Mouse (Mus musculus) cerebellum, adult 9-11 months (tissue): ENCODE results near the gene Fbxw11.
"Not testable (repeated sequence)": the region's sequence is repeated elsewhere in the genome, so short reads cannot be mapped to it uniquely, and the experiment has no call there.

ENCODE experiments used
- DNase-seq: peaks from one replicate; pipeline ENCODE4 v3.0.0; 2022

Fbxw11 gene

GRCm38 (mm10) chr11:32677811-32678210 is 35.3 kb downstream of the Fbxw11 start:
- no peak for DNase-seq

DNA sequence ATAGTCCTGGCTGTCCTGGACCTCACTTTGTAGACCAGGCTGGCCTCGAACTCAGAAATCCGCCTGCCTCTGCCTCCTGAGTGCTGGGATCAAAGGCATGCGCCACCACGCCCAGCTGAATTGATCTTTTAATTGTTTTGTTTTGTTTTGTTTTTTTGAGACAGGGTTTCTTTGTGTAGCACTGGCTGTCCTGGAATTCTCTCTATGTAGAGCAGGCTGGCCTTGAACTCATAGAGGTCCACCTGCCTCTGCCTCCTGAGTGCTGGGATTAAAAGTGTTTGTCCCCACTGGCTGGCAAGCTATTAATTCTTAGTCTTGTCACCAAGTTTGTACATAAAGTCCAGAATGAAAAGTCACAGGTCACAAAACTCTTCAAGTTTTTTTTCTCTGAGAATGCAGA is 36.6 kb downstream of the Fbxw11 start:
- not testable (repeated sequence) for DNase-seq

DNA sequence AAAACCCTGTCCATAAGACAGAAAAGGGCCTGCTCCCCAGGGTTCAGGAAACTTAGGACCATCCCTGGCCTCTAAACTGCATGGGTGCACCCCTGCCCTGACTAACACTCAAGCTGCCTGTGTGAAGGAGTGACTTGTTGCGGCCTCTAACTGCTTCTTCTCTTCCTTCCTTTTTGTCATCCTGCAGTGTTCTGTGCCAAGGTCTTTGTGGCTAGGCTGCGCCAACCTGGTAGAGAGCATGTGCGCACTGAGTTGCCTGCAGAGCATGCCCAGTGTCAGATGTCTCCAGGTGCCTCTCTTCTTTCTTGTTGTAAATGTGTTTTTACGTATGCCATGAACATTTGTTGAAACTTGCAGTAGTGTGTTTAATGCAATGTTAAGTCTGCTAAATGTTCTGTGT is 37.5 kb downstream of the Fbxw11 start:
- peak; percentile 81 for DNase-seq

DNA sequence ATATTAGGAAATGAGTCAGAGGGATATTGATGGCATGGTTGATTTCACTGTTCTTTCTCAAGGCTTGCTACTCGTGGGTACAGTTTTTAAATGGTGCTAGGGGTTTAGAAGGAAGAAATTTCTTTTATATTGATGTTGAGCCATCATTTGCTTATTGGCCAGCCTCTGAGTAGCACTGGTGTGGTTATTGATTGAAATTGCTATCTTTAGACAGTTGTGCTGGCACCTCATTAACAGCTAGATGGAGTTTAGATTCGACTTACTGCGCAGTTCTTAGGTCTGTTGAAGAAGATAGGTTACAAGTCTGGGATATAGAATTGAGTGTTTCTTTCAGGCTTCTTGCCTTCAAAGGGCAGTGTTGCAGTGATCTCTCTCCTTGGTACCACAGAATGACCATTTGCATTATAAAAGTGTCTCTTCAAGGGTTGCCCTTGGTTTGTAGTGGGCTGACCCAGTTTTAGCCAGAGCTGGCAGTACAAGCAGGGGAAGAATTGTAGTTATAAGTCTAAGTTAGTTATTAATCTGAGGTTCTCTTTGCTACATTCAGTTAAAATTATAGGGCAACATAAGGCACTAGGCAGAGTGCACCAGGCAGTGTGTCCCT is 38.8 kb downstream of the Fbxw11 start:
- DNase-seq: no peak

GRCm38 (mm10) chr11:32682335-32683102 is 40.0 kb downstream of the Fbxw11 start:
- no peak for DNase-seq

GRCm38 (mm10) chr11:32684690-32685254 is 42.2 kb downstream of the Fbxw11 start:
- DNase-seq: no peak

DNA sequence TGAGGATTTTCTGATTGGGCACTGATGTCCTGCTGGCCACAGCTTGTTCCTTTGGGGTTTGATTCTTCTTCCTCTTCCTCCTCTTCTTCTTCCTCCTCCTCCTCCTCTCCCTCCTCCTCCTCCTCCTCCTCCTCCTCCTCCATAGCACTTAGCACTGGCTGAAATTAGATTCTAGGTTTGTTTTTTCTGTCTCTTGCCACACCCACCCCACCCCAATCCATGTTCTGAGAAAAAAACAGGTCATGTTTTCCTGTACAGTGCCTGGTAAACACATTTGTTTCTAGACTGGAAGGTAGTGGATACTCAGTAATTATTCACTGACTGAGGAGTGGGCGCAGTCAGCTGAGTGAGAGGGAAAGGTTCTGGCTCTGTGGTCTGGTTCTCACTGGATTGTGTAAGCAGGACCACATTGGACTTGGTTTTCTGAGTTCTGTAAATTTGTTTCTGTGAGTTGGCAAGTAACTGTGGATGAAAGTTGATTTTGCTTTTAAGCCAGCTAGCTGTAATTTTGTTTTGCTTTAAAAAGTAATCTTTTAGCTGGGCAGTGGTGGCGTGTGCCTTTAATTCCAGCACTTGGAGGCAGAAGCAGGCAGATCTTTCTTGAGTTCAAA is 45.8 kb downstream of the Fbxw11 start:
- DNase-seq: no peak

GRCm38 (mm10) chr11:32689510-32689909 is 47.0 kb downstream of the Fbxw11 start:
- peak; percentile 64 for DNase-seq

GRCm38 (mm10) chr11:32692834-32693233 is 50.3 kb downstream of the Fbxw11 start:
- DNase-seq: no peak

DNA sequence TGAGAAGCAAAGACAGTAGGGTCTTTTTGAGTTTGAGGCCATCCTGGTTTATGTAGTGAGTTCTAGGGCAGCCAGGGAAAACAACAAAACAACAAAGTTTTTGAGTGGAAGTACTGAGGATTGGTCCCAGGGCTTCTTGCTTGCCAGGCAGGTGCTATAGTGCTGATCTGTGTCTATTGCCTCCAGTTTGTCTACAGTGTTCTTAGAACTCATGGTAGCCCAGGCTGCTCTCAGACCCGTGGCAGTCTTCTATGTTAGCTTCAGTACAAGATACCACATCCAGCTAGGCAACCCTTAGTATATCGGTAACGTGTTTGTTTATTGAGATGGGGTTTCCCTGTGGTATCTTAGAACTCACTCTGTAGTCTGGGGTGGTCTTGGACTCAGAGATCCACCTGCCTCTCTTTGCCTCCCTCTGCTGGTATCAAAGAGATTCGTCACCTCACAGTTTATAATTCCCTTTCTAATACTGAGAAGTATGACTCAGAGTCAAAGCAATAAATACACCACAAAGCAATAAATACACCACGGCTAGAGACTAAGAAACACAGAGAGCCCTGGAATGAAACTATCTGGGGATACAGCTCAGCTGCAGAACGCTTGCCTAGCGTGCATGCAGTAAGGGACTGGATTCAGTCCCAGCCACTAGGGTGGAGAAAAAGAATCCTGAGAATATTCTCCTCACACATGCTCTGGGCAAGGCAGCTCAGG is 51.1 kb downstream of the Fbxw11 start:
- no peak for DNase-seq

DNA sequence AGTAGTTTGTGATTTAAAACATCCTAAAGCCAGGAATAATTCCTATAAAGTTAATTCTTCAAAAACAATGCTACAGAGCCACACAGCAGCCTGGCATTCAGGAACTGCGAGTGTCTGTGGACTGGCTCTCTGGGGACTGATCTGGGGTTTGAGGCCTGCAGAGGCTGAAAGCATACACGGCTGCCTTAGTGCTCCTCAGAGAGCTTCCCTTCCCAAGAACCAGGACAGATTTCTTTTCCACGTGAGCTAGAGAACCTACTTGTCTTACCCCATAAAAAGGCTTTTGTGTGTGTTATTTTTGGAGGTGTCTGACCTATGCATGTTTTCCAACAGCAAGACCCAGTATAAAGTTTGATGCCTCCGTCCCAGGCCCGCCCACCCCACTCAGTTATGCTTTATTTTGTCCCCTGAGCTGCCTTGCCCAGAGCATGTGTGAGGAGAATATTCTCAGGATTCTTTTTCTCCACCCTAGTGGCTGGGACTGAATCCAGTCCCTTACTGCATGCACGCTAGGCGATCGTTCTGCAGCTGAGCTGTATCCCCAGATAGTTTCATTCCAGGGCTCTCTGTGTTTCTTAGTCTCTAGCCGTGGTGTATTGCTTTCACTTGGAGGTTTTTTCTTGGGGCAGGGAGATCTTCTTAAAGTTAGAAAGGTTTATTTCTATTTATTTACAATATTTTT is 51.9 kb downstream of the Fbxw11 start:
- DNase-seq: not testable (repeated sequence)

DNA sequence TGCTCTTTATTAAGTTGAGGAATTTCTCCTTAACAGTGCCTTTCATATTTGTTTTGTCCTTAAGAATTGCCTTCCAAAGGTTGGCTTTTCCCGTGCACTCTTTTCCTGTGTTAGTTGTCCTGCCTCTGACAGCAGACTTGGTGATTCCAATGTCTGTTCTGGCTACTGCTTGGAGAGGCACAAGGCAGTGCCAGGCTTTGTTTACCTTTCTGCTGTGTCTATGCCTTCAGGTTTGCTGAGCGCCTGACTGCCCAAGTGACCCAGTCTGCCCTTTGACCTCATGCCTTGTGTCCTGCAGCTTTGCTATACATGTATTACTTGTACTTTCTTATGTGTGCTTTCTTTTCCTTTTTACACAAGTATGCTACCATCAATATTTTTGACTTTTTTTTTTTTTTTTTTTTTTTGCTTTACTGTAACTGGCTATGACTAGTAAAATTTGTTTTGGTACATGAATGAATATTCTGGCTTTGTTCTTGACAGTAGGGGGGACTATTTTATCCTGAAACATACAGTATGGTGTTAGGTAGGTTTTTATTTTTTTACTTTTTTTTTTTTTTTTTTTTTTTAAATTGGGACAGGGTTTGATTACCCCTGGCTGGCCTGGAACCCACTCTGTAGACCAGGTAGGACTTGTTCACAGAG is 54.0 kb downstream of the Fbxw11 start:
- no peak for DNase-seq

DNA sequence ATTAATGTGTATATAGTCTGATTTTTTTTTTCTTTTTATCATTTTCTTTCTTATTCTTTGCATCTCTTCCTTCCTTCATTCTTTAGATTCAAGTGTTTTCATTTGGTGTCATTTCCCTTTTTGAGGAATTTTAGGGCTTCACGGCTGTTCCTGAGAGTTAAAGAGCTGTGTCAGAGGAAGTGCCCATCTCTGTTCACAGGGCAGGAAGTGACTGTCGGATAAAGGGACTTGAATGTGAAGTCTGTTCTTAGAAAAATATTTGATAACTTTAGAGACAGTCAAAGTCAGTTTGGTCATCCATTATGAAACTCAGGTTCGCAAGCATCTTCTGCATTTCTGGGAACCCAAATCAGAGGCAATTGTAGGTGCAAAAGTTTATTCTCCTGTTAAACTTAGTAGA is 55.2 kb downstream of the Fbxw11 start:
- DNase-seq: no peak

DNA sequence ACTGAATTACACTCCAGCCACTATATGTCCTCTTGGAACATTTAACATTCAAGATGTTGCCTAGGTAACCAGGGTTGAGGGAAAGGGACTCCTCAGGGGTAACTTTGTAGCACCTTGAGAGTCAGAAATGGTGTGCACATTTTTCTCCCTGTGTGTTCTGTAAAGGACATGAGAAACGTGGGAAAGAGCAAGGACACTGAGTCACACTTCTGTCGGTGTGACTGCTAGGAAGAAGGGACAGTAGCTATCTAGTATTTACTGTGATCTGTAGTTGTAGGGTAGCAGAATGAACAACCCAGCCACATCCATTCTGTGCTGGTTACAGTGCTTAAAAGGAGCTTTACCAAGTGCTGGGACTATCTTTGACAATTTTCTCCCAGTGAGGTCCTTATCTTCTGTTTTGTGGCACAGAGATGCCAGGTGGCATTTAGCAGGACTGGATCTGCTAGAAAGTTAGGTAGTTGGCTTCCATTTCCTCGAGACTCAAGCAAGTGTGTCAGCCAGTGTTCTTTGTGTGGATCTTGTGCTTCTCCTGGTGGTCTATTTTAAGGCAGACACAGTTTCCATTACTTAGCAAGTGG is 57.5 kb downstream of the Fbxw11 start:
- DNase-seq: no peak

DNA sequence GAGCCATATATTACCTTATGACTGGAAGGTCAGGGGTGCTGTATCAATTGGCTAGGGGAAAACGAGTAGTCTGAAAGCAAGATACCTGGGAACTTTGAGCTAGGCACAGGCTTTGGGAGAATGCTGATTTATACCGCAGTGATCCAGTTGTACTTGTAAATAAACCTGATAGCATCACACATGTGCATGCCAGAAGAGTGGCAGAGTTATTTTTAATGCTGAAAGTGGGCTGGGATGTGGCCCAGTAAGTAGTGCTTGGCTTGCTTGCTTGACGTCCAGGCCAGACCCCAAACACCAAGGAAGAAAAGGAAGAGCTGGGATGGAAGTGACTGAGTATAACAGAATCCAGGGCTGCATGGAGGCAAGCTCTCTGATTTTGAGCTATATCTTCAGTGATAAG is 59.0 kb downstream of the Fbxw11 start:
- DNase-seq: no peak

DNA sequence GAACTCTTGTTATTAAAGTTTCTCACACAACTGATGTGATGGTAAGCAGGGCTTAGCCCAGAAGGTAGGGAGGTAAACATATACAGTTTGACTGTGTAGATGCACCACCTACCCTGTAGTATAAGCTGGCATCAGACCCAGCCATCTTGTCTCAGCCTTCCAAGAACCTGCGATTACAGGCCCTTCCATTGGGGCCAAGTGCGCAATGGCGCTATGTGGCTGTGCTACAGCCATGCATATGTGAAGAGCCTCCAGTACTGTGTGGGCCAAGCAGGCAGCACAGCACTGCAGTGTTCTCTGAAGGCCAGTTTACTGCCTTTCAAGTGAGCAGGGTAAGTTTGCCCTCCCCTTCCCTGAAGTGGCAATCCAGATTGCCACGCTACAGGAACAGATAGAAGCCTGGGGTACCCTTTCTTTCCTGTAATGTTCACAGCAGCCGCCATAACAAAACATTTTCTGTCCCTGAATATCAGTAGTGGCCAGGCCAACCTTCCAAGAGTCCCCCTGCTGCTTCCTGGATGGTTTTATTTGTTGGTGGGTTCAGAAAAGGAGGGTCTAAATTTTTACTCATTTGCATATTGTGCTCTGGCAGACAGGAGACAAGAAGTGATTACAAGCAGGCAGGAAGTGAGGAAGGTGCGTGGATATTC is 61.8 kb downstream of the Fbxw11 start:
- DNase-seq: no peak

DNA sequence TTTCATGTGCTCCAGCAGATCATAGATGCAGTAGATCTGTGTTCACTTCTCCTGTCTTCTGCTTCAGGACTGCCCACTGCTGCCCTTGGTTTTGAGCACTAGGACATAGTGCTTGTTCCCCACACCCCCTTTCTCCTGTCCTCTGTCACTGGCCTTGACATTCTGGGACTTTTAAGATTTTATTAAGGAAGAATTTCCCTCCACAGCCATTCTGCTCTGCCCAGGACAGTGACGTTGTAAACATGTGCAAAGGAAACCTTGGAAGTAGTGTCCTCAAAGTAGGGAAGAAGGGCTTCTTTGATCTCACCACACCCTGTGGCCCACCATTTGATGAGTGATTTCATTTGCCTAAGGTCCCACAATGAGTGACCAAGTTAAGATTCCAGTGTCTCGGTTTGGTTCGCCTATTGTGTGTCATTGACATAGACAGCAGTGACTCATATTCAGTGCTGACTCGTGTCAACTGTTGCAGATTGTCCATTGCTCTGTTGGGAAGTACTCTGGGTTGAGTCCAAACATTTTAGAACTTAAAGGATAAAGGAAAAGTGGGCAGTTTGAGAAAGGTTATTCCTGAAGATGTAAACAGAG is 64.0 kb downstream of the Fbxw11 start:
- DNase-seq: no peak

DNA sequence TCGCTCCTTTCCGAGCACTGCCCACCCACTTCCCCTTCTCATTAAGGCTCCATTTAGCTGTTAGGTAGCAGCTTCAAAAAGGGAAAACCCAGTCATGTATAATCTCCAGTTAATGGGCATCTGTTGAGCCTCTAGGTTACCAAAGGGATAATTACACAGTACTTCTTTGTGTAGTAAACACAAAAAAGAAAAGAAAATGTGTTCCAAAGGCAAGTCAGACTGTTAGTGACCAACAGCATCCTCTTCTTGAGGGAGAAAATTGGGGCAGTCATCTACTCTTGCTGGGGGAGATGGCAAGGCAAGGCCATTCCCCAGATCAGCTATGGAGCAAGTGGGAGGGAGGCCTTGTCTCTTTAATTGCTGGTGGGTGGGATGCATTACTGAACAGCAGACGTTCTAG is 65.0 kb downstream of the Fbxw11 start:
- DNase-seq: no peak

DNA sequence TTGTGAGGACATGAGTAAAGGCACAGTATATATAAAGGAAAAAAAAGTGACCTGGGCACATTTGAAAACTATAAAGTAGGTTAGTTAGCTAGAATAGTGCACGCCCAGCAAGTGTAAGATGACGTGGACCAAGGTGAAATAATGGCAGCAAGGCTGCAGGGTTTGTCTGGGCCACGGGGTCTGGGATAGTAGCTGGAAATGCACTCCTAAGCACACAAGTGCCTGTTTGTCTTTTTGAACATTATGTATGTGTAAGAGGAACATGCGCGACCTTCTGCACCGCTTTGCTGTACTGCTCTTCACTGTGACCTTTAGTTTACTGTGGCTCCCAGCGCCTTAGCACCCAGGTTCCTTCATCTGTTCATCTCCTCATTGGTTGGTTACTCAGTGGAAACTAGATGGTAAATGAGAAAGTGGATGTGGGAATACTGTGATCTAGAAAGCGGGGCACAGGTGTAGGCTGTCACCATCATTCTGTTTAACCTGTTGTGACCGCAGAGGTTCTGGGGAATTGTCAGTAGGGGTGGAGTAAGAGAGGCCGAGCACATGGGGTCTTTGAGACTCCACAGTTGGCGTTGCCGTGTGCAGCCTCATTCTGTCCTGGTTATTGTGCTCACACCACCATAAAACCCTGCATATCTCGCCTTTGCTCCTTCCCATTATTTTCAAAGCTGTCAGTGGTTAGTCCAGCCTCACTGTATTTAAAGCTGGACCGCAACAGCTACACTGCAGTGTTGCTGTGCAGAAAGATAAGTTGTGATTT is 66.4 kb downstream of the Fbxw11 start:
- DNase-seq: no peak

- DNase-seq: peak; percentile 72
Measured at GRCm38 (mm10) chr11:32709563-32709962, 67.0 kb downstream of the Fbxw11 start.
